Mouse (Mus musculus) embryonic fibroblast, embryonic 13.5 days (primary cell): Measurements from ENCODE around the gene Gm5148.

Experiments used
- CTCF ChIP-seq: IDR thresholded peaks from 2 replicates; pipeline ENCODE4 v1.5.1; 2011; ENCODE audit warnings: mild to moderate bottlenecking, control low read depth, low read length, moderate library complexity, borderline replicate concordance; ENCODE audit not compliant: insufficient read depth
- POLR2A ChIP-seq: IDR thresholded peaks from 2 replicates; pipeline ENCODE4 v1.6.1; 2011; ENCODE audit warnings: low read depth, mild to moderate bottlenecking, control low read depth, low read length, moderate library complexity

GRCm38 (mm10) chr3:37767147-37768015 is 43.1 kb upstream of the Gm5148 start:
- TF ChIP-seq CTCF (no peak), POLR2A (no peak)
